Mouse (Mus musculus): ENCODE measurements around the gene Emilin1.
"Not testable (repeated sequence)": the region's sequence is repeated elsewhere in the genome, so short reads cannot be mapped to it uniquely, and the experiment has no call there.

DNA sequence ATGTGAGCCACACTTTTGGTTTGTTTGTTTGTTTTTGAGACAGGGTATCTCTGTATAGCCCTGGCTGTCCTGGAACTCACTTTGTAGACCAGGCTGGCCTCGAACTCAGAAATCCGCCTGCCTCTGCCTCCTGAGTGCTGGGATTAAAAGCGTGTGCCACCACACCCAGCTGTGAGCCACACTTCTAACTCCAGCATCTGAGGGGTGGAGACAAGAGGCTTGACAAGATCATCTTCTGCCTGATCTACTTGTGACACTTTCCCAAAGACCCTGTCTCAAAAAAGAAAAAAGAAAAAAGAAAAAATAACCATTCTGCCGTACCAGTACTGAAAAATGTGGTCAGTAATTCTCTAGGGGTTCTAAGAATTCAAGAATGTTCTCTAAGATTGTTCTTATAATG is 31.4 kb upstream of the Emilin1 start:
- TF ChIP-seq CTCF (IDR thresholded peaks at IDR 0.05; ENCODE audit: control insufficient read depth, insufficient read depth, low read length); POLR2A (IDR thresholded peaks at IDR 0.05; ENCODE audit: borderline replicate concordance, control insufficient read depth, low read depth, low read length): not testable (repeated sequence)
